Mouse (Mus musculus) liver, postnatal 0 days (tissue): ENCODE measurements at regions not wholly inside any gene's neighbourhood (a gene's known extent, or its start where the extent isn't known, plus 50 kb on each side); places are given as distances from the start of the nearest gene placed in this dataset.

Source experiments
- CTCF ChIP-seq: sonication (generic); IDR thresholded peaks from 2 replicates; pipeline ENCODE4 v1.5.1; 2016; ENCODE audit warnings: antibody characterized with exemption, low read depth
- EP300 ChIP-seq: IDR thresholded peaks from 2 replicates; pipeline ENCODE4 v1.6.1; 2016; ENCODE audit warnings: antibody characterized with exemption, low read depth, mild to moderate bottlenecking

- TF ChIP-seq CTCF (no peak), EP300 (no peak)
Measured at GRCm38 (mm10) chr5:7489150-7489549, 144.6 kb upstream of the Zfp804b start.
